Mouse (Mus musculus): ENCODE results near the gene Shisal1.

GRCm38 (mm10) chr15:84337599-84337998 is 109.3 kb downstream of the Shisal1 start:
- no peak for TF ChIP-seq ZC3H11A (IDR thresholded peaks at IDR 0.05; ENCODE audit: borderline replicate concordance, low read depth, low read length)
- TF ChIP-seq CHD2 (IDR thresholded peaks at IDR 0.05; ENCODE audit: low read depth, low read length): no peak
- TF ChIP-seq HCFC1 (IDR thresholded peaks at IDR 0.05; ENCODE audit: borderline replicate concordance, insufficient read depth, low read length): no peak
- TF ChIP-seq ZNF384 (IDR thresholded peaks at IDR 0.05; ENCODE audit: low read depth, low read length): no peak
